In the genomic region with DNA sequence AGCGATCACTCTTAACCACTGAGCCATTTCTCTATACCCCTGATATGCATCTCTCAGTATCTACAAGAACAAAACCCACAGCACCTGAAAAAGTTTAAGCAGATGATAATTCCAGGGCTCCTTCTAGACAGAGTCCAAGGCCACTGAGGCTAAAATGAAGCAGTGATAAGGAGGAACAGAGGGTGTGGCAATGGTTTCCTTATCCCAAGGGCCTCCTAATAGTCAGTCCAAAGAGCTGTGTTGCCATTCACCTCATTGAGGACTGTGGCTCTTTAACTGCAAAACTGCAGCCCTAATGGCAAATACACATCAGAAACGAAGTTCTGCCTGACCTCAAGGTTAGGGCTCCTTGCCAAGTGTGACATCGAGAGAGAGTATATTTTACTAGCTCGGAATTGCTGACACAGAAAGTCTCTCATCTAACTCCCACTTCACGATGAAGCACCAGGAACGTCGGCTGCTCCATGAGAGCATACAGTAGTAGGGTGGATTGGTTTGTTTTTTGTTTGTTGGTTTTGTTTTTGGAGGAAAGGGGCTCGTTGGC, we compare ENCODE assay signal across 9 mouse cellular contexts. TPM values are rescaled to one million over a fixed set of nuclear protein-coding genes. Genes with fewer than 3 reads are reported as not detected.
DNase-seq lines count a peak whose midpoint lies in the region; ATAC-seq and TF ChIP-seq lines count a peak whose summit lies in the region.
"Had no signal": no experiment of that assay in that cellular context is flagged by ENCODE, and none has a peak within 500 bp of the region (broad histone marks: within the 10 kb centered on the region; RNA-seq: fewer than 3 reads in every experiment).

No protein-coding gene starts in this region.

- H3K4me2 ChIP-seq in lung, embryonic 14.5 days = peak overlapping the region; percentile 85; the same call in 1 of the 2 replicates
- H3K4me2 ChIP-seq in kidney, embryonic 15.5 days = peak overlapping the region; percentile 69; the same call in 1 of the 2 replicates
- no peak overlapping the region for H3K4me2 ChIP-seq in forebrain, embryonic 12.5 days

- H3K4me3 ChIP-seq in lung, embryonic 14.5 days (ENCODE audit: low read depth, low read length) = no peak overlapping the region
- no peak overlapping the region for H3K4me3 ChIP-seq in kidney, embryonic 15.5 days (replicated peaks)
- no peak overlapping the region for H3K4me3 ChIP-seq in forebrain, embryonic 12.5 days (replicated peaks)

- no peak overlapping the region for H3K9ac ChIP-seq in lung, embryonic 14.5 days
- H3K9ac ChIP-seq in kidney, embryonic 15.5 days = no peak overlapping the region
- no peak overlapping the region for H3K9ac ChIP-seq in forebrain, embryonic 12.5 days

- no peak for TF ChIP-seq CTCF in lung, embryonic 14.5 days (IDR thresholded peaks at IDR 0.05; ENCODE audit: low read depth)

- DNase-seq in lung, embryonic 14.5 days = peak; percentile 79
- DNase-seq in lung, postnatal 14 days = no peak
- DNase-seq in adrenal gland, postnatal 14 days = peak; percentile 91
- peak; percentile 23 for DNase-seq in lung, postnatal 36 days
- no peak for DNase-seq in spleen, postnatal 14 days (ENCODE audit: low spot score in 2 of 2)
- DNase-seq in cerebellum, adult 18-20 months = no peak
- DNase-seq: cerebellum, adult 9-10 months had no signal

- 46% methylated on average over 8 of the region's 8 CpGs for WGBS in lung, embryonic 14.5 days
- WGBS in kidney, embryonic 15.5 days = 47% methylated on average over 8 of the region's 8 CpGs
- WGBS in forebrain, embryonic 12.5 days = 89% methylated on average over 8 of the region's 8 CpGs

- peaks cover 13% of the 10 kb centered on the region for H3K4me1 ChIP-seq in lung, embryonic 14.5 days (ENCODE audit: insufficient read depth)
- peaks cover 26% of the 10 kb centered on the region for H3K4me1 ChIP-seq in kidney, embryonic 15.5 days
- peaks cover 14% of the 10 kb centered on the region for H3K4me1 ChIP-seq in forebrain, embryonic 12.5 days

- H3K27ac ChIP-seq in lung, embryonic 14.5 days (ENCODE audit: low read depth) = no peak overlapping the region
- H3K27ac ChIP-seq in kidney, embryonic 15.5 days = 0 out of 2 replicates have a peak overlapping the region, but pooled peaks have one; percentile 2
- H3K27ac ChIP-seq in forebrain, embryonic 12.5 days = no peak overlapping the region

- no peaks in the 10 kb centered on the region for H3K9me3 ChIP-seq in lung, embryonic 14.5 days (ENCODE audit: low read depth, low read length)
- H3K9me3 ChIP-seq in kidney, embryonic 15.5 days (replicated peaks) = no peaks in the 10 kb centered on the region
- H3K9me3 ChIP-seq in forebrain, embryonic 12.5 days = no peaks in the 10 kb centered on the region

- ATAC-seq in lung, embryonic 14.5 days (ENCODE audit: insufficient read depth) = no peak
- no peak for ATAC-seq in kidney, embryonic 15.5 days (replicated peaks; ENCODE audit: low FRiP score)
- no peak for ATAC-seq in forebrain, embryonic 12.5 days (ENCODE audit: low FRiP score)

- no peaks in the 10 kb centered on the region for H3K27me3 ChIP-seq in lung, embryonic 14.5 days (ENCODE audit: insufficient read depth, low read length)
- H3K27me3 ChIP-seq in kidney, embryonic 15.5 days = no peaks in the 10 kb centered on the region
- H3K27me3 ChIP-seq in forebrain, embryonic 12.5 days = no peaks in the 10 kb centered on the region

- H3K36me3 ChIP-seq in lung, embryonic 14.5 days (ENCODE audit: insufficient read depth) = no peaks in the 10 kb centered on the region
- no peaks in the 10 kb centered on the region; the same call in 1 of the 2 replicates for H3K36me3 ChIP-seq in kidney, embryonic 15.5 days
- H3K36me3 ChIP-seq in forebrain, embryonic 12.5 days (replicated peaks) = no peaks in the 10 kb centered on the region

RNA-seq across cellular contexts. Expression of a gene that starts 2.2 kb away (rescaled TPM):
- 38.6 and 40.2 TPM in 2 replicates for polyA plus RNA-seq in lung, embryonic 14.5 days (2014; fragmentation: Nextera tagmentation; extraction: Ambion mirVana)
- total RNA-seq in adrenal gland, postnatal 14 days (2021) = 247 and 275 TPM in 2 replicates
- 45.6 and 49.7 TPM in 2 replicates for polyA plus RNA-seq in kidney, embryonic 15.5 days (2015; fragmentation: Nextera tagmentation; extraction: Ambion mirVana)
- polyA plus RNA-seq in forebrain, embryonic 12.5 days (2016; fragmentation: Nextera tagmentation; extraction: Ambion mirVana) = 25.1 and 25.4 TPM in 2 replicates

RNA-seq across cellular contexts. Expression of a gene that starts 31.6 kb away (rescaled TPM):
- 138 and 139 TPM in 2 replicates for polyA plus RNA-seq in lung, embryonic 14.5 days (2014; fragmentation: Nextera tagmentation; extraction: Ambion mirVana)
- total RNA-seq in adrenal gland, postnatal 14 days (2021) = 75.3 and 75.4 TPM in 2 replicates
- 122 and 135 TPM in 2 replicates for polyA plus RNA-seq in kidney, embryonic 15.5 days (2015; fragmentation: Nextera tagmentation; extraction: Ambion mirVana)
- polyA plus RNA-seq in forebrain, embryonic 12.5 days (2016; fragmentation: Nextera tagmentation; extraction: Ambion mirVana) = 110 and 115 TPM in 2 replicates

RNA-seq across cellular contexts. Expression of a gene that starts 41.7 kb away (rescaled TPM):
- 219 and 232 TPM in 2 replicates for polyA plus RNA-seq in lung, embryonic 14.5 days (2014; fragmentation: Nextera tagmentation; extraction: Ambion mirVana)
- total RNA-seq in adrenal gland, postnatal 14 days (2021) = 91.3 and 98.1 TPM in 2 replicates
- polyA plus RNA-seq in kidney, embryonic 15.5 days (2015; fragmentation: Nextera tagmentation; extraction: Ambion mirVana) = 199 and 241 TPM in 2 replicates
- polyA plus RNA-seq in forebrain, embryonic 12.5 days (2016; fragmentation: Nextera tagmentation; extraction: Ambion mirVana) = 232 and 233 TPM in 2 replicates

RNA-seq across cellular contexts. Expression of a gene that starts 46.9 kb away (rescaled TPM):
- 0.05 and 0.09 TPM in 2 replicates for polyA plus RNA-seq in lung, embryonic 14.5 days (2014; fragmentation: Nextera tagmentation; extraction: Ambion mirVana)
- 0.26 and 0.44 TPM in 2 replicates for total RNA-seq in adrenal gland, postnatal 14 days (2021)
- polyA plus RNA-seq in kidney, embryonic 15.5 days (2015; fragmentation: Nextera tagmentation; extraction: Ambion mirVana) = not detected in 2 replicates
- not detected in 2 replicates for polyA plus RNA-seq in forebrain, embryonic 12.5 days (2016; fragmentation: Nextera tagmentation; extraction: Ambion mirVana)

Comparison
In these comparisons a context has a peak if more than half of its experiments do, and no peak if none do; other contexts are left out.
1. DNase-seq: peak in lung, embryonic 14.5 days (single experiment), adrenal gland, postnatal 14 days (single experiment) and lung, postnatal 36 days (single experiment); none in lung, postnatal 14 days (single experiment), spleen, postnatal 14 days (0 of 2) and cerebellum, adult 18-20 months (0 of 2).